Mouse (Mus musculus): ENCODE data around the gene Cdc42bpa. TPM values are rescaled to one million over a fixed set of nuclear protein-coding genes. Genes with fewer than 3 reads are reported as not detected.

The Cdc42bpa gene
- polyA plus RNA-seq, 1 experiment from 2014 or later: 11.3 TPM

DNA sequence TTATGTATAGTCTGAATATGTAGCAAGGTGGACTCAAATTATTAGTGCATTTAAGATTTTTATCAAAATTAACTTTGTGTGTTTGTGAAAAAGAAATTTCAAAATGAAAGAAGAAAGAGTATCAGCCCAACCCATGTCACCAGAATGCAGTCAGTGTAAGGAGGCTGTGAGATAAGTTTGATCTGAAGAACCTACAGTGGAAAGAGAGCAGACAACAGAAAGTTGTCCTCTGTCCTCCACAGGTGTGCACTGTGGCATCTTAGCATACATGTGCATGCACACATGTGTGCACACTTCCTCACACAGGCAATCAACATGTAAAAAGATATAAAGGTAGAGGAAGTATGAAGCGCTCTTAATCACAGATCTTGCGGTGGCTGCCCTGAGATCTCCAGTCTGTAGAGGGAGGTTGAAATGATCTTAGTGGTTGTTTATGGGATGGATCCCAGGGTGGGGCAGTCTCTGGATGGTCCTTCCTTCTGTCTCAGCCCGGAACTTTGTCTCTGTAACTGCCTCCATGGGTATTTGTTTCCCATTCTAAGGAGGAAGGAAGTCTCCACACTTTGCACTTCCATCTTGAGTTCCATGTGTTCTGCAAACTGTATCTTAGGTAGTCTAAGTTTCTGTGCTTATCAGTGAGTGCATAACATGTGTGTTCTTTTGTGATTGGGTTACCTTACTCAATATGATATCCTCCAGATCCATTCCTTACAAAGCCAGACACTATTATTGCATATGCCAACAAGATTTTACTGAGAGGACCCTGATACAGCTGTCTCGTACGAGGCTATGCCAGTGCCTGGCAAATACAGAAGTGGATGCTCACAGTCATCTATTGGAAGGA is 71.7 kb downstream of the Cdc42bpa start:
- Histone ChIP-seq H3K4me1 (ENCODE audit: control insufficient read depth, insufficient read depth, low read length) (no peaks in the 10 kb centered on the region), H3K36me3 (ENCODE audit: control insufficient read depth, insufficient read depth, low read length) (no peaks in the 10 kb centered on the region), H3K9ac (ENCODE audit: low read length) (no peak overlapping the region), H3K27me3 (ENCODE audit: control insufficient read depth, insufficient read depth, low read length) (no peaks in the 10 kb centered on the region), H3K4me2 (ENCODE audit: low read depth, severe bottlenecking) (no peak overlapping the region), H3K27ac (replicated peaks; ENCODE audit: low read depth, low read length) (no peak overlapping the region), H3K4me3 (ENCODE audit: low read depth, low read length) (no peak overlapping the region), H3K9me3 (ENCODE audit: control insufficient read depth, low read length) (no peaks in the 10 kb centered on the region)
- WGBS: 94% methylated on average over 5 of the region's 5 CpGs
- DNase-seq (ENCODE audit: low spot score) (no peak), ATAC-seq (ENCODE audit: insufficient number of reproducible peaks, low FRiP score, low TSS enrichment, low read depth) (no peak)

DNA sequence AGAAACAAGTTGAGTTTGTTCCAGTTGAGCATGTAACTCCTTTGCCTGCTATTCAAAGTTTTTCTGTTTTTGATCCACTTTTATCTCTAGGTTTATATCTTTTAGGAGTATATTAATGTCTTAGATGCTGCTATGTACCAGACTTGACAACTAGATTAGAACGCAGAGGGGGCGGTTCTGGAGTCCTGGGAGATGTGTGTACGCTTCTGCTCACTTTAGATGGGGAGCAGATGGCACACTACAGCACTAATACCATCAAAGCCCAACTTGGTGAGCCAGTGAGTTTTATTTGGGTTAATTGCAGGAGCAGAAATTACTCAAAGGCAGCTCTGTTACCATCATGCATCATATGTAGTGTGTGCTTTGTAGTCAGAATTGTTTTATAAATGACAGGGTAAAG is 77.2 kb downstream of the Cdc42bpa start:
- Histone ChIP-seq H3K27ac (replicated peaks; ENCODE audit: low read depth, low read length) (no peak overlapping the region), H3K4me2 (ENCODE audit: low read depth, severe bottlenecking) (no peak overlapping the region), H3K9me3 (ENCODE audit: control insufficient read depth, low read length) (no peaks in the 10 kb centered on the region), H3K27me3 (ENCODE audit: control insufficient read depth, insufficient read depth, low read length) (no peaks in the 10 kb centered on the region), H3K36me3 (ENCODE audit: control insufficient read depth, insufficient read depth, low read length) (no peaks in the 10 kb centered on the region), H3K4me1 (ENCODE audit: control insufficient read depth, insufficient read depth, low read length) (no peaks in the 10 kb centered on the region), H3K4me3 (ENCODE audit: low read depth, low read length) (no peak overlapping the region), H3K9ac (ENCODE audit: low read length) (no peak overlapping the region)
- DNase-seq (ENCODE audit: low spot score) (no peak), ATAC-seq (ENCODE audit: insufficient number of reproducible peaks, low FRiP score, low TSS enrichment, low read depth) (no peak)
- 70% methylated on average over 3 of the region's 3 CpGs for WGBS

DNA sequence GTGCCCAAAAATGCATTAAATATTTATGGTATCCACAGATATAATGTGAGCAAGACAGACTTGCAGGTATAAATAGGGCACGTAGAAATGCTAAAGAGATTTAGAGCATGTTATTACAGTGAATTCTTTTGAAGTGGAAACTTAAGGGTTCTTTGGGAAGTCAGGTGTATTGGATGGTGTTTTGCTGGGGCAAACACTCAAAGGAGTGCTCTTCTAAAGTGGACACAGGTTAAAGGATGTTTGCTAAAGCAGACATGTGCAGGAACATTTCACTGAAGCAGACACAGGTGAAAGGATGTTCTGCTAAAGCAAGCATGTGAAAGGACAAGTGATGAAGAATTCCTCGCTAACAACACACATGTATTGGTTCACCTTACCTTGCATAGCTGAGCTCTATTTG is 83.9 kb downstream of the Cdc42bpa start:
- no peak overlapping the region for H3K4me2 ChIP-seq (ENCODE audit: low read depth, severe bottlenecking)
- no peaks in the 10 kb centered on the region for H3K4me1 ChIP-seq (ENCODE audit: control insufficient read depth, insufficient read depth, low read length)
- no peaks in the 10 kb centered on the region for H3K27me3 ChIP-seq (ENCODE audit: control insufficient read depth, insufficient read depth, low read length)
- no peak overlapping the region for H3K4me3 ChIP-seq (ENCODE audit: low read depth, low read length)
- H3K27ac ChIP-seq (replicated peaks; ENCODE audit: low read depth, low read length): no peak overlapping the region
- no peaks in the 10 kb centered on the region for H3K9me3 ChIP-seq (ENCODE audit: control insufficient read depth, low read length)
- no peak overlapping the region for H3K9ac ChIP-seq (ENCODE audit: low read length)
- ATAC-seq (ENCODE audit: insufficient number of reproducible peaks, low FRiP score, low TSS enrichment, low read depth) (no peak), DNase-seq (ENCODE audit: low spot score) (no peak)
- WGBS: 84% methylated on average over 2 of the region's 2 CpGs
- H3K36me3 ChIP-seq (ENCODE audit: control insufficient read depth, insufficient read depth, low read length): peaks cover 3% of the 10 kb centered on the region; the same call in 1 of the 2 replicates

- no peak overlapping the region for H3K4me2 ChIP-seq (ENCODE audit: low read depth, severe bottlenecking)
- H3K27ac ChIP-seq (replicated peaks; ENCODE audit: low read depth, low read length): no peak overlapping the region
- H3K9me3 ChIP-seq (ENCODE audit: control insufficient read depth, low read length): no peaks in the 10 kb centered on the region
- no peak overlapping the region for H3K4me3 ChIP-seq (ENCODE audit: low read depth, low read length)
- DNase-seq (ENCODE audit: low spot score) (no peak), ATAC-seq (ENCODE audit: insufficient number of reproducible peaks, low FRiP score, low TSS enrichment, low read depth) (no peak)
- no peaks in the 10 kb centered on the region for H3K27me3 ChIP-seq (ENCODE audit: control insufficient read depth, insufficient read depth, low read length)
- peaks cover 3% of the 10 kb centered on the region; the same call in 1 of the 2 replicates for H3K36me3 ChIP-seq (ENCODE audit: control insufficient read depth, insufficient read depth, low read length)
- H3K4me1 ChIP-seq (ENCODE audit: control insufficient read depth, insufficient read depth, low read length): no peaks in the 10 kb centered on the region
- H3K9ac ChIP-seq (ENCODE audit: low read length): no peak overlapping the region
Measured at GRCm38 (mm10) chr1:180045172-180045571, 84.9 kb downstream of the Cdc42bpa start.

- no peaks in the 10 kb centered on the region for H3K36me3 ChIP-seq (ENCODE audit: control insufficient read depth, insufficient read depth, low read length)
- no peak overlapping the region for H3K4me2 ChIP-seq (ENCODE audit: low read depth, severe bottlenecking)
- ATAC-seq (ENCODE audit: insufficient number of reproducible peaks, low FRiP score, low TSS enrichment, low read depth): no peak
- DNase-seq (ENCODE audit: low spot score): no peak
- WGBS: 98% methylated on average over 1 of the region's 1 CpGs
- H3K4me1 ChIP-seq (ENCODE audit: control insufficient read depth, insufficient read depth, low read length): no peaks in the 10 kb centered on the region
- H3K27ac ChIP-seq (replicated peaks; ENCODE audit: low read depth, low read length): no peak overlapping the region
- H3K9me3 ChIP-seq (ENCODE audit: control insufficient read depth, low read length): no peaks in the 10 kb centered on the region
- no peak overlapping the region for H3K9ac ChIP-seq (ENCODE audit: low read length)
- no peaks in the 10 kb centered on the region for H3K27me3 ChIP-seq (ENCODE audit: control insufficient read depth, insufficient read depth, low read length)
- H3K4me3 ChIP-seq (ENCODE audit: low read depth, low read length): no peak overlapping the region
Measured at GRCm38 (mm10) chr1:180089176-180089575, 128.9 kb downstream of the Cdc42bpa start.

DNA sequence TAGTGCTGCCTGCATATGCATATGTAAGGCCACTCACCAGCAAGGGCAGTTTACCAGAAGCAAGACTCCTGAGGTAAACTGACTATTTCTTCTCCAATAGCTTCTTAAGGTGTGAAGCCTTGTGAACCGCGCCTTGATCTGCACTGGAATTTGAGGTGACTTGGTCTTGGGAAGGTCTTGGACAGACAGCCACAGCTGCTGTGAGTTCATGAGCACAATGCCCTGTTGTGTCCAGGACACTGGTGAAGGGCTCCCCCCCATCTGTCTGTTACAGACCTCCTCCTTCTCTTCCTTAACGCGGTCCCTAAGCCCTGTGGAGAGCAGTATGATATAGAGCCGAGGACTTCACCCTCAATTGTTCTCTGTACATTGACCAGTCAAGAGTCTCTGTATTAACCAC is 138.2 kb downstream of the Cdc42bpa start:
- 99% methylated on average over 5 of the region's 5 CpGs for WGBS
- DNase-seq (ENCODE audit: low spot score) (no peak), ATAC-seq (ENCODE audit: insufficient number of reproducible peaks, low FRiP score, low TSS enrichment, low read depth) (no peak)
- Histone ChIP-seq H3K9me3 (ENCODE audit: control insufficient read depth, low read length) (no peaks in the 10 kb centered on the region), H3K27ac (replicated peaks; ENCODE audit: low read depth, low read length) (no peak overlapping the region), H3K9ac (ENCODE audit: low read length) (no peak overlapping the region), H3K36me3 (ENCODE audit: control insufficient read depth, insufficient read depth, low read length) (no peaks in the 10 kb centered on the region; the same call in 1 of the 2 replicates), H3K4me3 (ENCODE audit: low read depth, low read length) (no peak overlapping the region), H3K4me2 (ENCODE audit: low read depth, severe bottlenecking) (no peak overlapping the region), H3K4me1 (ENCODE audit: control insufficient read depth, insufficient read depth, low read length) (no peaks in the 10 kb centered on the region), H3K27me3 (ENCODE audit: control insufficient read depth, insufficient read depth, low read length) (no peaks in the 10 kb centered on the region)

DNA sequence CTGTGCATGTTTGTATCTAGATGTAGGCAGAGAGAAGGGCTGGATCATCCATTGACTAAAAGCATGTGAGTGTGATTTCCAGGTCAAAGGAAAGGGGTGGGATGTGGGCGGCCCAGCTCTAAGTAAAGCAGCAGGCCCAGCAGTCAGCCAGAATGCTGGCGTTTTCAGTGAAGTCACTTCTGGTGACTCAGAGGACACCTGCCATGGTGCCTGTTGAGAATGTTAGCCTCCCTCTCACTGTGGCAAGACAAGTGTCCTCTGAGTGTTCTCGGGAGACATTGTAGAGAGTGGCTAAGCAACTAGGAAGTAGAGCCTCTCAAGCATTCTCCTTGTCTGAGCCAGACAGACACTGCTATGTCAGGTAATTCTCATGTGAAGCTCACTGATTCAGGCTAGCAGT is 144.3 kb downstream of the Cdc42bpa start:
- Histone ChIP-seq H3K9ac (ENCODE audit: low read length) (no peak overlapping the region), H3K9me3 (ENCODE audit: control insufficient read depth, low read length) (no peaks in the 10 kb centered on the region), H3K4me1 (ENCODE audit: control insufficient read depth, insufficient read depth, low read length) (0 out of 2 replicates have a peak, but pooled peaks cover 3% of the 10 kb centered on the region), H3K4me2 (ENCODE audit: low read depth, severe bottlenecking) (no peak overlapping the region), H3K36me3 (ENCODE audit: control insufficient read depth, insufficient read depth, low read length) (no peaks in the 10 kb centered on the region), H3K4me3 (ENCODE audit: low read depth, low read length) (no peak overlapping the region), H3K27me3 (ENCODE audit: control insufficient read depth, insufficient read depth, low read length) (no peaks in the 10 kb centered on the region), H3K27ac (replicated peaks; ENCODE audit: low read depth, low read length) (no peak overlapping the region)
- no peak for ATAC-seq (ENCODE audit: insufficient number of reproducible peaks, low FRiP score, low TSS enrichment, low read depth)
- no peak for DNase-seq (ENCODE audit: low spot score)
- WGBS: 72% methylated on average over 3 of the region's 3 CpGs

- H3K9me3 ChIP-seq (ENCODE audit: control insufficient read depth, low read length): no peaks in the 10 kb centered on the region
- no peak overlapping the region for H3K27ac ChIP-seq (replicated peaks; ENCODE audit: low read depth, low read length)
- 0 out of 2 replicates have a peak, but pooled peaks cover 3% of the 10 kb centered on the region for H3K4me1 ChIP-seq (ENCODE audit: control insufficient read depth, insufficient read depth, low read length)
- no peak for DNase-seq (ENCODE audit: low spot score)
- no peak for ATAC-seq (ENCODE audit: insufficient number of reproducible peaks, low FRiP score, low TSS enrichment, low read depth)
- 75% methylated on average over 5 of the region's 5 CpGs for WGBS
- no peak overlapping the region for H3K4me2 ChIP-seq (ENCODE audit: low read depth, severe bottlenecking)
- no peaks in the 10 kb centered on the region for H3K36me3 ChIP-seq (ENCODE audit: control insufficient read depth, insufficient read depth, low read length)
- H3K4me3 ChIP-seq (ENCODE audit: low read depth, low read length): no peak overlapping the region
- no peak overlapping the region for H3K9ac ChIP-seq (ENCODE audit: low read length)
- no peaks in the 10 kb centered on the region for H3K27me3 ChIP-seq (ENCODE audit: control insufficient read depth, insufficient read depth, low read length)
Measured at GRCm38 (mm10) chr1:180109050-180109449, 148.8 kb downstream of the Cdc42bpa start.

GRCm38 (mm10) chr1:180116525-180116924 is 156.3 kb downstream of the Cdc42bpa start:
- Histone ChIP-seq H3K9ac (ENCODE audit: low read length) (no peak overlapping the region), H3K4me1 (ENCODE audit: control insufficient read depth, insufficient read depth, low read length) (no peaks in the 10 kb centered on the region), H3K27ac (replicated peaks; ENCODE audit: low read depth, low read length) (no peak overlapping the region), H3K36me3 (ENCODE audit: control insufficient read depth, insufficient read depth, low read length) (no peaks in the 10 kb centered on the region), H3K4me3 (ENCODE audit: low read depth, low read length) (no peak overlapping the region), H3K9me3 (ENCODE audit: control insufficient read depth, low read length) (no peaks in the 10 kb centered on the region), H3K27me3 (ENCODE audit: control insufficient read depth, insufficient read depth, low read length) (no peaks in the 10 kb centered on the region), H3K4me2 (ENCODE audit: low read depth, severe bottlenecking) (no peak overlapping the region)
- ATAC-seq (ENCODE audit: insufficient number of reproducible peaks, low FRiP score, low TSS enrichment, low read depth) (no peak), DNase-seq (ENCODE audit: low spot score) (peak; percentile 35)
- WGBS: 90% methylated on average over 1 of the region's 1 CpGs

Measured in limb, embryonic 11.5 days (tissue).